Mouse (Mus musculus): Measurements from ENCODE around the gene Fabp7. TPM values are rescaled to one million over a fixed set of nuclear protein-coding genes. Genes with fewer than 3 reads are reported as not detected.

Gene Fabp7
- polyA plus RNA-seq (2012; ENCODE audit: insufficient read depth, insufficient read length, missing spikeins): not detected in 2 replicates

GRCm38 (mm10) chr10:57784876-57785150 is at the start of gene Fabp7:
Fabp7 (plus strand) TSS chr10:57784881.
- no peak within 1 kb of the TSS for H3K27ac ChIP-seq (replicated peaks; ENCODE audit: low read depth, low read length)
- H3K4me1 ChIP-seq (ENCODE audit: control insufficient read depth, insufficient read depth, insufficient read length, low read length): no peaks in the 10 kb centered on the region
- H3K4me3 ChIP-seq (ENCODE audit: insufficient read depth, low read depth, low read length): no peak within 1 kb of the TSS

GRCm38 (mm10) chr10:57740733-57741132 is 43.9 kb upstream of the Fabp7 start:
- Histone ChIP-seq H3K4me1 (ENCODE audit: control insufficient read depth, insufficient read depth, insufficient read length, low read length) (no peaks in the 10 kb centered on the region), H3K27ac (replicated peaks; ENCODE audit: low read depth, low read length) (no peak overlapping the region), H3K4me3 (ENCODE audit: insufficient read depth, low read depth, low read length) (no peak overlapping the region)

GRCm38 (mm10) chr10:57741351-57741750 is 43.3 kb upstream of the Fabp7 start:
- Histone ChIP-seq H3K4me3 (ENCODE audit: insufficient read depth, low read depth, low read length) (no peak overlapping the region), H3K27ac (replicated peaks; ENCODE audit: low read depth, low read length) (no peak overlapping the region), H3K4me1 (ENCODE audit: control insufficient read depth, insufficient read depth, insufficient read length, low read length) (no peaks in the 10 kb centered on the region)

DNA sequence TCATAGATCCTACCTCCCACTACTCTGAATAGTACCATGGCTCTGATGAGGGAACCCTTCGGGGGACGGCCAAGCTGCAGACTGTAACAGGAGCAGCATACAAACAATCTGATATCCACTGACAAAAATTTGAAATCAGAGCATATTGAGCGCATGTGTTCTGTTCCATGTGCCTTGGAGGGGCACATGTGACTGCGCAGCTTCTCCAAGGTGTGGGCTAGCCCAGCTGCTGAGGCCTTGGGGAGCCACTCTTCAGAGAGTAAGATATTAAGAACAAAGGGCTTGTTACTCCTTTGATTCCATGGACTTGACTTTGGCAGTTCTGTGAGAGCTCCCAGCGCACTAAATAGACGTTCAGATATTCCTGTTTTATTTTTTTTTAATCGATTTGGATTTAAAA is 41.6 kb upstream of the Fabp7 start:
- Histone ChIP-seq H3K27ac (replicated peaks; ENCODE audit: low read depth, low read length) (no peak overlapping the region), H3K4me3 (ENCODE audit: insufficient read depth, low read depth, low read length) (no peak overlapping the region)

DNA sequence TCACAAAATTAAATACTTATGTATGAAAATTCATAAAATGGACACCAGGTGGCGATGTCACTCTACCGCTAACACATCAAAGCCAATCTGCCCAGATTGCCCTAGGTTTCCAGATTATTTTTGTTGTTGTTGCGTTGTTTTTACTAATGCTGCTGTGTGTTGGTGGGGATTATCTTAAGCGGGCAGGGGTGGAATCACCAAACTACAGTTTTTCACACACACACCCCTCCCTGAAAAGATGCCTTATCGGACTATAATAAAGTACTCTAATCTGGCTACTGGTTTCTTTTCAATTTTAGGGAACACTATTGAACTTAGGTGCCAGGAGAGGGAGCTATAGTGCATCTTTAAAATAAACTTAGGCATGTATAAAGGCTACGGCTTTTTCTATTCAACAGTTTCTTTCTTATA is 41.1 kb upstream of the Fabp7 start:
- H3K4me1 ChIP-seq (ENCODE audit: control insufficient read depth, insufficient read depth, insufficient read length, low read length): no peaks in the 10 kb centered on the region
- H3K4me3 ChIP-seq (ENCODE audit: insufficient read depth, low read depth, low read length): peak overlapping the region; percentile 33
- H3K27ac ChIP-seq (replicated peaks; ENCODE audit: low read depth, low read length): no peak overlapping the region

More for the DNA sequence above, 41.6 kb upstream of the Fabp7 start:
- no peaks in the 10 kb centered on the region for H3K4me1 ChIP-seq (ENCODE audit: control insufficient read depth, insufficient read depth, insufficient read length, low read length)

DNA sequence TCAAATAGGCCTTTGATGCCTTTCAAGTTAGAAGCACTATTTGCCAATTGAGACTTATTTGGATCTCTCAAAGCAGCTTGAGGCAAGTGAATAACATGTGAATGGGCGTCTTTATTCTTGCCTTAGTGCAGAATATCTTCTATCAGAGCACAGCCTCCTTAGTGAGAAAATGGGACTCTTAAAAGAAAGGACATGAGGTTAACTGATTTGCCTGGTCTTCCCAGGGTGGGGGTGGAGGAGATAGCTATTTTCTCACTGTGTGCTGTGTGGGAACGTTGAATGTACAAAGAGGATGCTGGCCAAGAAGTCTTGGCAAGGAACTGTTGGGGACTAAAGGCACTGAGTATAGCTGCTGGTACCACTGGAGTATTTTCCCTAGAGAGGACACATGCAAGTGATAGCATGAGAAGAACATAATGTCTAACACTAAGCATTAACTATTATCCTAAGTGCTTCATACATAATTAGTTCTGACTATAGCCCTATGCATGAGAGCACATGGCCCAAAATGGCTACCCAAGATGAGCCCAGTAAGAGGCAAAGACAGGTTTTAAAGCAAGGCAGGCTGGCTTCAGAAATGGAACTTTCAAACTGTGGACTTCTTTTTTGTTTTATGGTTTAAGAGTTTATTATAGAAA is 40.4 kb upstream of the Fabp7 start:
- Histone ChIP-seq H3K4me1 (ENCODE audit: control insufficient read depth, insufficient read depth, insufficient read length, low read length) (no peaks in the 10 kb centered on the region), H3K27ac (replicated peaks; ENCODE audit: low read depth, low read length) (no peak overlapping the region), H3K4me3 (ENCODE audit: insufficient read depth, low read depth, low read length) (no peak overlapping the region)

DNA sequence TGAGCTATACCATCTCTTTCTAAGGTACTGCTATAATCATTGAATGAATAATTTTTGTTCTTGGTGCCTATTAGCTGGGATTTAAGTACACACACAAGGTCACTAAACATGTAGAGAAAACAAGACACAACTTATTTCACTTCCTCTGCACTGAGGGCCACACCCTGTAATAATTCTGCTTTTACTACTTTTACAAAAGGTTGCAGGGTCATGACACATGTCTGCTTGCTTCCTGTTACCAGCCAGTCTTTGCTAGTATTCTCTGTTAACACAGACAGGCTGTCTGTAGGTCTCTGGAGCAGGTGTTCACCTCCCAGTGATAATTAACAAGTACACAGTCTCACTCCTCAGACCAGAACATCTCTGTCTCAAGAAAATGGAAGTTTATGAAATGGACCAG is 39.2 kb upstream of the Fabp7 start:
- Histone ChIP-seq H3K4me3 (ENCODE audit: insufficient read depth, low read depth, low read length) (no peak overlapping the region), H3K4me1 (ENCODE audit: control insufficient read depth, insufficient read depth, insufficient read length, low read length) (no peaks in the 10 kb centered on the region), H3K27ac (replicated peaks; ENCODE audit: low read depth, low read length) (no peak overlapping the region)

- Histone ChIP-seq H3K4me1 (ENCODE audit: control insufficient read depth, insufficient read depth, insufficient read length, low read length) (no peaks in the 10 kb centered on the region), H3K4me3 (ENCODE audit: insufficient read depth, low read depth, low read length) (no peak overlapping the region), H3K27ac (replicated peaks; ENCODE audit: low read depth, low read length) (no peak overlapping the region)
Observed at GRCm38 (mm10) chr10:57747127-57747526, 37.6 kb upstream of the Fabp7 start.

- Histone ChIP-seq H3K4me1 (ENCODE audit: control insufficient read depth, insufficient read depth, insufficient read length, low read length) (no peaks in the 10 kb centered on the region), H3K4me3 (ENCODE audit: insufficient read depth, low read depth, low read length) (no peak overlapping the region), H3K27ac (replicated peaks; ENCODE audit: low read depth, low read length) (no peak overlapping the region)
Observed at GRCm38 (mm10) chr10:57753343-57753742, 31.3 kb upstream of the Fabp7 start.

GRCm38 (mm10) chr10:57755201-57755736 is 29.4 kb upstream of the Fabp7 start:
- Histone ChIP-seq H3K4me3 (ENCODE audit: insufficient read depth, low read depth, low read length) (no peak overlapping the region), H3K4me1 (ENCODE audit: control insufficient read depth, insufficient read depth, insufficient read length, low read length) (no peaks in the 10 kb centered on the region), H3K27ac (replicated peaks; ENCODE audit: low read depth, low read length) (no peak overlapping the region)

DNA sequence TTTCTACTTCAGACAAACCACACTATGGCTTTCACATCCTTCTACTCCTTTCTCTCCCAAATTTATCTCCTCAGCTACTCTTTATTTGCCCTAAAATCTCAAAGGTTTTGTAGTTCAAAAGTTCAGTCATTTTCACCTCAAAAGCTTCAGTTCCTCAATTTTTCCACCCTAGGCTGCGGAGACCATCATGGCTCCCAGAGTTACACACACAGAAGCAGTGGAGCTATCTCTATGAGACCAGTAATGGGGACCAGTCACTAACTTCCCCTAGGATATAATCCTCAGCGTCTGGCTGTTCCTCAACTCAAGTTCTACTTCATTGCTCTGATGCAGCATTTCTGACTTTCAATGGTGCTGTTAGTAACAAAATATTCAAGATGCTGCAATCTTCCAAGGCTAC is 25.7 kb upstream of the Fabp7 start:
- Histone ChIP-seq H3K27ac (replicated peaks; ENCODE audit: low read depth, low read length) (no peak overlapping the region), H3K4me1 (ENCODE audit: control insufficient read depth, insufficient read depth, insufficient read length, low read length) (no peaks in the 10 kb centered on the region), H3K4me3 (ENCODE audit: insufficient read depth, low read depth, low read length) (no peak overlapping the region)

DNA sequence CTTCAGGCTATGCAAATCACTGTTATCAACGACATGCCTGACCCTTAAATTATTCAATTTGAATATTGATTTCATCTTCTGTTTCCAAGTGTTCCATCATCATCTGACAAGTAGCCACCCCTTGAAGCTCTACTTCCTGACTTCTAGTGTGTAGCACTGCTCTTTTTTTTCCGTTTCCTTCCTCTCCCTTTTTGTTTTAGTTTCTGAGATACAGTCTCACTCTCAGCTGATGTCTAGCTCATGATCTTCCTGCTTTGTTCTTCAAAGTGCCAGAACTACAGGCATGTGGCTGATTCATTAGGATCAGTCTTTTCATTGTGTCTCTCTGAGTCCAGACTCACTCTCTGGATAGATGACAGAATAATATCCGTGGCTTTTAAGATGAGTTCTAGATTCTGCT is 24.0 kb upstream of the Fabp7 start:
- Histone ChIP-seq H3K27ac (replicated peaks; ENCODE audit: low read depth, low read length) (no peak overlapping the region), H3K4me1 (ENCODE audit: control insufficient read depth, insufficient read depth, insufficient read length, low read length) (no peaks in the 10 kb centered on the region)

DNA sequence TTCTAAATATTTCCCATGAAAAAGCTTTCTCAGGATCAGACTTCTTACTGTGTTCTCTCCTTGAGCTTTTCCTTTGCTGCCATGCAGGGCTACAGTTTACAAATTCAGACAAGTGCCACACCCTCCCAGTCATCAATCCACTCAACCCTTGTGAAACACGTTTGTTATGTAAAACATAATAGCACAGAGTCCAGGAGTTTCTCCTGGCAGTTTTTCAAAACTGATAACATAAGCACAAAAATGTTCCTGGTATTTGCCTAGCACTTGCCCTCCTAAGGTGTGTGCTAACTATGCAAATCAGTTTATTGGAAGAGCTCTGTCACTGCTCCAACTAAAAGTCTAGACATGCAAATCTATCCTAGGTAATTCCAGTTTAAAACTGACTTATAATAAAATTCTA is 21.6 kb upstream of the Fabp7 start:
- Histone ChIP-seq H3K4me1 (ENCODE audit: control insufficient read depth, insufficient read depth, insufficient read length, low read length) (no peaks in the 10 kb centered on the region), H3K4me3 (ENCODE audit: insufficient read depth, low read depth, low read length) (no peak overlapping the region), H3K27ac (replicated peaks; ENCODE audit: low read depth, low read length) (no peak overlapping the region)

More for the DNA sequence above, 24.0 kb upstream of the Fabp7 start:
- H3K4me3 ChIP-seq (ENCODE audit: insufficient read depth, low read depth, low read length): no peak overlapping the region

DNA sequence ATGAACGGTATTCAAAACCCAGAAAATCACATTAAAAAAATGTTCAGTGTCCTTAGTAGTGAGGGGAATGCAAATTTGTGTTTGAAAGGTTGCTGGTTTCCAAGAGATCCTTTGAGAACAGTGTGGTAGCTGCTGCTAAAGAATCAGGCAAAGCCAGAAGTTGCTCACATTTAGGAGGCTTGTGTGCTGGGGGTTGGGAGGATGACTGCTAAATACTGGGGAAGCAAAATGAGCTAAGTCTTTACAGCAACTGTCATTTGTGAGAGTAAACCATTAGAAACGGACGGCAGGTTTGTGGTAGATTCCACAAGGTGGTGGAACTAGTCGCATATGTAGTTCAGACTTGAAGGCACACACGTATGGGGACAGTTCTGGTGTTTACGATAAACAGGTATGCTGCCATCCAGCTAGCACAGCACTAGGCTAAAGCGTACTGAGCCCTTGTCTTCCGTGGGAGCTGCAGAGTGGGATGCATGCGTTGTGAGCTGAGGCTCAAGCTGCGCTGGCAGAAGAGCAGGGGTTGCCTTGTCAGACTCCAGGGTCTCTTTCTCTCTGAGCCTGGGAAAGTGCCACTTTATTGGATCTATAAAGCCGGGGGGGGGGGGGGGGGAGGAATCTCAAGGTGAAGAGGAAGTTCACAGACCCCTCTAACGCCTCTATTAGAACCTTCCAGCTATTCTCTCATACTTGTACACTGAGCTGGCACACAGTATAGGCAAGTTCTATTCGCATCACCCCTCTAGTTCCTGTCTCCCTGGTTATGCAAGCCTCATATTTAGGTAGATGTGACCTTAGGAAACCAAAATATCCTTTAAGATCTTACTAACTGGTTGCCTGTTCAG is 1.2 kb upstream of the Fabp7 start:
- no peak overlapping the region for H3K4me3 ChIP-seq (ENCODE audit: insufficient read depth, low read depth, low read length)
- no peaks in the 10 kb centered on the region for H3K4me1 ChIP-seq (ENCODE audit: control insufficient read depth, insufficient read depth, insufficient read length, low read length)
- no peak overlapping the region for H3K27ac ChIP-seq (replicated peaks; ENCODE audit: low read depth, low read length)

GRCm38 (mm10) chr10:57784131-57784875 is 378 bp upstream of the Fabp7 start:
- no peaks in the 10 kb centered on the region for H3K4me1 ChIP-seq (ENCODE audit: control insufficient read depth, insufficient read depth, insufficient read length, low read length)
- H3K4me3 ChIP-seq (ENCODE audit: insufficient read depth, low read depth, low read length): no peak overlapping the region
- H3K27ac ChIP-seq (replicated peaks; ENCODE audit: low read depth, low read length): no peak overlapping the region
